Mouse (Mus musculus) right cerebral cortex, postnatal 4 days (tissue): Measurements from ENCODE around the gene Vkorc1l1.
A peak's percentile ranks its signal among the peaks of the same experiment; 100 is the strongest.
"Not testable (repeated sequence)": the region's sequence is repeated elsewhere in the genome, so short reads cannot be mapped to it uniquely, and the experiment has no call there.

Experiments used
- DNase-seq: peaks from one replicate; pipeline ENCODE4 v3.0.0-alpha.2; 2022

The Vkorc1l1 gene

DNA sequence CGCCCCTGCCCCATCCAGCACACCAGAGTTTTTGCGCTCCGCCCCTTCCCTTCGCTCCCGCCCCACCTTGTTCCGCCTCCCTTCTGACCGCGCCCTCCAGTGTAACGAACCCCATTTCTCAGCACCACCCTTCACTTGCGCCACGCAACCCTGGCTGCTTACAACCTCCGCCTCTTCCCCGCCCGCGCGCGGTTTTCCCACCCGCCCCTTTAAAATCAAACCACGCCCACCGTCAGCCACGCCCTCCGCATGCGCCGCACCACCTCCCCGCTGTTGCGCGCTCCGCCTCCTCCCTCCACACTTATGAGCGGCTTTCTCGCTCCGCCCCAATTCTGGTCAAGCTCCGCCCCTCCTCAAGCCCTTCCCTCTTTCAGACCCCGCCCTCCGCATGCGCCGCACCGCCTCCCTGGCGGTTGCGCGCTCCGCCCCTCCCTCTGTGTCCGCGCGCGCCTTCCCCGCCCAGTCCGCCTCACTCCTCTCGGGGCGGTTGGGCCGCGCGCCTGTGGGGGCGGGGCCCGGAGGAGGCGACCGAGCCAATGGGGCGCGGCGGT, at the start of gene Vkorc1l1:
Vkorc1l1 (plus strand) TSS at position 476 of the 551 bp plus-strand sequence.
- DNase-seq, result peak; percentile 98

DNA sequence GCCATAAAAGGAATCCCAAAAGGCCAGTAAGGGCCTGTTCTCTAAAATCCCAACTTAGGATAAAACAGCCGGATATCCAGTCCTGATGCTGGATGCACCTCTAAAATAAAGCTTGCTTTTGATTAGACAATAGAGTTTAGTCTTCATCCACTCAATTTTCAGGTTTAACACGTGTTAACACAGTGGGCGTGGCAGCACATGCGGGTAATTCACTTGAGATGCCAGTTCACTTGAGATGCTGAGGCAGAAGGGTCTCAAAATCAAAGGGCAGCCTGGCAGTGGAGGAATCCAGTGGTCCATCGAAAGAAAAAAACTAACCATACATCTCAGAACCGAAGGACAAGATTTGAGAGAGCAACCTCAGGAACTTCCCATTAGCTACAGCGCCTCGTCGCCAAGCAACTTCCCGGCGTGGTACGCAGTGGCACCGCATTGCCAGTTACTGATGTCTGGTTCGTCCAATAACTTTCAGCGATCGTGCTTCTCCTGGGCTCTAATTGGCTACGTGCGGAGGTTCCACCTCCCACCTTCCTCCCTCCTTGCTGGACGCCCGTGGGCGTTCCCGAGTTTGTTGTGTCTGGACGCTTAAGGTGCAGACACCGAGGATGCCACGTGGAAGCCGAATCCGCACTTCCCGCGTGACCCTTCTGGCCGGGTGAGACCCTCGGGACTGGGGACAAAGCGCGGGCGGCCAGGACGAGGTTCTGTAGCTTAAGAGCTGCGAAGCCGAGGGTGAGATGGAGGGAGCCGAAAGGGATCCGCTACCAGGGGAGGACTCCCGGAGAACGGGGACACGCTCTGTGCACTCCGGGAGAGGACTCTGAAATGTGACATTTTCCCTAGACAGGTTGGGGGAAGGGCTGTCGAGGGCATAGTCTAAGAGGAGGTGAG, 46.3 kb upstream of the Vkorc1l1 start, which contains the start of gene Zbed5:
Zbed5 (plus strand) TSS at position 526 of the 891 bp plus-strand sequence.
- DNase-seq, result peak; percentile 76

DNA sequence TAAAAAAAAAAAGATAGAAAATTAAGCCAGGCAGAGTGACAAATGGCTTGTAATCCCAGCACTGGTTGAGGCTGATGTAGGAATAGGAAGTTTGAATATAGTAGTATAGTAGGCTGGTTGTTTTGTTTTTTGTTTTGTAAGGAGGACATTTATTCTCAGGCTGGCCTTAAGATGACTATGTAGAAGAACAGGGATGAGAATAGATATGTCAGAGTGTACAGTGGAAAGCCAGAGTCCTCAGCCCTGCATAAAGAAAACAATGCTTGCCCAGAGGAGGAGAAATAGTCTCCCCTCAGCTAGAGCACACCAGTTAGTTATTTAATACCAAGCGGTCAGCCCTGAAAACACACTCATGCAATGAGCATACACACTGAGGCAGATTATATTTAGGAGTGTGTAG, 43.3 kb upstream of the Vkorc1l1 start, which contains the start of gene Phkg1:
Phkg1 (minus strand) TSS at position 101 of the 400 bp plus-strand sequence.
- DNase-seq, result no peak

DNA sequence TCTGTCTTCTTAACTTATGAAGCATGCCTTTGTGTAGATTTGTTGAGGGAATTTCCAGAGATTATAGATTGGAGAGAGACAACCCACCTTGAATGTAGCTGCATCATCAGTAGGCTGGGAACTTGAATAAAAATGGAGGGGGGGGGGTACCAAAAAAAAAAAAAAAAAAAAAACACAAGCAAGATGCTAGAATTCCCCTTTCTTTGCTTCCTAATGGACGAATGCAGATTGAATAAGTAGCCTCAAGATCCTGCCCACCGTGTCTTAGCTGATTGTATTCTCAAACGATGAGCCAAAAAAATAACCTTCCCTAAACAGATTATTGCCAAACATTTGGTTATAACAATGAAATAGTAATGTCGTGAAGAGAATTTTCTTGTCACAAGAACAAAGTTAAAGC, 34.0 kb upstream of the Vkorc1l1 start:
- DNase-seq, result no peak

DNA sequence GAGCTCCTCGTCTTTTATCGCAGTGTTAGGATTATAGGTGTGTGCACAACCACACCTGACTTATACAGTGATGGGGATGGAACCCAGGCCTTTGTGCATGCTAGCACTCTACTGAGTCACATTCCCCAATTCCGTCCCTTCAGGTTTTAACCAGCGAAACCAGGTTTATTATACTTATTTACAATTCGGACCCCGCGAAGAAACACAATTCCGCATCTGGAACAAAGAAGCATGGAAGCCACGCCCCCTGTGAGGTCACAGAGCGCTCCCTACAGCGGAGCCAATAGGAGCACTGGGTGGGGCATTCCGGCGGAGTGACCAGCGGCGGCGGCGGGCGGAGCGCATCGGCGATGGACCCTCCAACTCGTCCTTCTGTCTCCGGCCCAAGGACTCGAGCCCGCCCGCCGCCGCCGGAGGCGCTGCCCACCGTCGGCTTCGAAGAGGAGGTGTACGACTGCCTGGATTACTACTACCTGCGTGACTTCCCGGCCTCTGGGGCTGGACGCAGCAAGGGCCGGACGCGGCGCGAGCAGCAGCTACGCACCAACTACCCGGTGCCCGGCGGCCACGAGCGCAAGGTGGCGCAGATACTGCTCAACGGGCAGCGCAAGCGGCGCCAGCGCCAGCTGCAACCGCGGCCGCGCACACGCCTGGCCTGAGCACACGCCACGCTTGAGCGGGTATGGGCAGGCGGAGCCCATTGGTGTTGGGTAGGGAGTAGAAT, 33.4 kb upstream of the Vkorc1l1 start, which contains the start of gene Nupr1l:
Nupr1l (plus strand) TSS at position 299 of the 724 bp plus-strand sequence.
- DNase-seq, result peak; percentile 88

DNA sequence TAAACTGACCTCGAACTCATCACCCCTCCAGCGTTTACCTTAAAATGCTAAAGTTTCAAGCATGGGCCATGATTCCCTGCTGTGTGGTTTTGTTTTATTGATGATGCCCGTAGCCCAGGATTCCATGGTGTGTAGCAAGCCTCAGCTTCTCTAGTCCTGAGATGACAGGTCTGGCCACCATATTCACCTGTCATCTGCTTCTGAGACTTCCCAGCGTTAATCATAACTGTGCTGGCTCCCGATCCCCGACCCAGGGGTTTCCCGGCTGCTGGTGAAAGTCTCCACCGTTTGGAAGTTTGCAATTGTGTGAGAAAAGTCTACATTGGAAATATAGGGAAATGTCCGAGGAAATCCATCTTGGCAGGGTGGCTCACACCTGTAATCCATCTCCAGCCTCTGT, 32.6 kb upstream of the Vkorc1l1 start:
- no peak for DNase-seq

DNA sequence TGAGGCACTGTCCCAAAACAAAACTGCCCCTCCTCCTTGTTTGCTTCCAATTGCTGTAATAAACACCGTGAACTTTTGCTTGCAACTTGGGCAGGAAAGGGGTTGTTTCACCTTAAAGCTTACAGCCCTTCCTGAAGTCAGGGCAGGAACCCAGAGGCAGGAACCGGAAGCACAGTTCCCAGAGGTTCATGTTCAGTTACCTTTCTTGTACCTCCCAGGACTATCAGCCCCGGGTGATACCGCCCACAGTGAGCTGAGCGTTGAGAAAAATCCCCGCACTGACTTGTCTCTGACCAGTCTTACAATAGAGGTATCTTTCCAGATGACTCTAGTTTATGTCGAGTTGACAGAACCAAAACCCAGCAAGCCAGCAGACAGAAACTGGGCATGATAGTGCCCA, 32.2 kb upstream of the Vkorc1l1 start:
- no peak for DNase-seq

DNA sequence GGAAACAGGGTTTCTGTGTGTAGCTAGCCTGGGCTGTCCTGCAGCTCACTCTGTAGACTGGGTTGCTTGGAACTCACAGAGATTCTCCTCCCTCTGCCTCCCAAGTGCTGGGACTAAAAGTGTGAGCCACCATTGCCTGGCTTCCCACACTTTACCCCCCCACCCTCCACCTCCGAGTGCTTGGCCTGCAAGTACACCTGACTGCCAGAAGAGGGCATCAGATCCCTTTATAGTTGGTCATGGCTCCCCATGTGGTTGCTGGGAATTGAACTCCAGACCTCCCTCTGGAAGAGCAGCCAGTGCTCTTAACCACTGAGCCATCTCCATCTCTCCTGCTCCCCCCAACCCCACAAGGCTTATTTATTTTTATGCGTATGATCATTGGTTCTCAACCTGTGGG, 27.7 kb upstream of the Vkorc1l1 start:
- no peak for DNase-seq

DNA sequence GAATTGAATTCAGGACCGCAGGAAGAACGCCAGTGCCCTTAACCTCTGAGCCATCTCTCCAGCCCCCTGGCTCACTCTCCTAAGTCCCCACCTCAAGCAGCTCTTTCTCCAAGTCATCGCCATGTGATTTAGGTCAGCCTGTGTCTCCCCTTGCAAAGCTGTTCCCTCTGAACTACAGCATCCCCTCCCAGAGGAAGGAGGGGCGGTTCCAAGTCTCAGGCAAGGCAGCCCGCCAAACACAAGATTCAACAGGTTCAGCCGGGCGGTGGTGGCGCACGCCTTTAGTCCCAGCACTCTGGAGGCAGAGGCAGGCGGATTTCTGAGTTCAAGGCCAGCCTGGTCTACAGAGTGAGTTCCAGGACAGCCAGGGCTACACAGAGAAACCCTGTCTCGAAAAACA, 26.3 kb upstream of the Vkorc1l1 start:
- DNase-seq, result not testable (repeated sequence)

DNA sequence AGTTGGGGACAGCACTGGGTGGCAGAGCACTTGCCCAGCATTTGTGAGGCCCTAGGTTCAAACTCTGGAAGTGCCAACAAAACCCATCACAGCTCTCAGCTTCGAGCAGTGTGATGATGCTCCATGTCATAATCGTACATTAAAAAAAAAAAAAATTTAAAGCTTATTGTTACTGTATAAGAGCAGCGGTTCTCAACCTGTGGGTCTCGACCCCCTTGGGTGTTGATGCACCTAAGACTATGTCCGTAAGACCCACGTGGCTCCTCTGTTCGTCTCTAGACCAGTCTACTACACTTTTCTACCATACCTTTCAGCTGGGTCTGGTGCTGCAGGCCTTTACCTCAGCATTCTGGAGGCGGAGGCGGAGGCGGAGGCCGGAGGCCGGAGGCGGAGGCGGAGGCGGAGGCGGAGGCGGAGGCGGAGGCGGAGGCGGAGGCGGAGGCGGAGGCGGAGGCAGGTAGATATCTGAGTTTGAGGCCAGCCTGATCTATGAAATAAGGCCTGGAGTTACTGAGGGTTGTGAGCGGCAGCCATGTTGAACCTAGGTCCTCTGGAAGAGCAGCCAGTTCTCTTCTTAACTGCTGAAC, 23.6 kb upstream of the Vkorc1l1 start:
- no peak for DNase-seq

DNA sequence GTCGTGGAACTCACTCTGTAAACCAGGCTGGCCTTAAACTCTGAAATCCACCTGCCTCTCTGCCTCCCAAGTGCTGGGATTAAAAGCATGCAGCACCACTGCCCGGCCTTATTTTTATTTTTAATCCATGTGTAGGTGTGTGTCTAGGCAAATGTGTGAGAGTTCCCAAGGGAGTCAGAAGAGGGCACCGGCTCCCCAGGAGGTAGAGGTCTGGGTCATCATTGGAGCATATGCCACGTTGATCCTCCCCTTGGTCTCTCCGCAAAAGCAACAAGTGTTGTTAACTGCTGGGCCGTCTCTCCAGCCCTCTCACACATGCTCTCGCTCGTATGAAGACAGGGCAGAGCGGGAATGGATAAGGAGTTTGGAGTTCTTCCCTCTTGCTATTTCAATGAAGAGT, 23.0 kb upstream of the Vkorc1l1 start:
- no peak for DNase-seq

DNA sequence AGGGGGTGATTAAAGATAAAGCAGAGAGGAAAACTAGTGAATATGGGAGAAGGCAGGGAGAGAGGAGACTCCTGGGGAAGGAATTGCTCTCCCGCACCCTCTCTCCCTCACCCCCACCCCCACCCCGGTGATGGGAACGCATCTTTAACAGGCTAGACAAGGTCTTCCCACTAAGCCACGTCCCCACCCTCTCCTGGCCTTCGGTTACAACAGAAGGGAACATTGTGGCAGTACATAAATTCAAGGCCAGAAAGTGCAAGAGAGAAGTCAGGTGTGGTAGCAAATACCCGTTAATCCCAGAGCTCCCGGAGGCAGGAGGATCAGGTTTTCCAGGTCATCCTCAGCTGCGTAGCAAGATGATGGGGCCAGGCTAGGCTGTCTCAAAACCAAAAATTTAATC, 22.4 kb upstream of the Vkorc1l1 start:
- DNase-seq, result no peak

DNA sequence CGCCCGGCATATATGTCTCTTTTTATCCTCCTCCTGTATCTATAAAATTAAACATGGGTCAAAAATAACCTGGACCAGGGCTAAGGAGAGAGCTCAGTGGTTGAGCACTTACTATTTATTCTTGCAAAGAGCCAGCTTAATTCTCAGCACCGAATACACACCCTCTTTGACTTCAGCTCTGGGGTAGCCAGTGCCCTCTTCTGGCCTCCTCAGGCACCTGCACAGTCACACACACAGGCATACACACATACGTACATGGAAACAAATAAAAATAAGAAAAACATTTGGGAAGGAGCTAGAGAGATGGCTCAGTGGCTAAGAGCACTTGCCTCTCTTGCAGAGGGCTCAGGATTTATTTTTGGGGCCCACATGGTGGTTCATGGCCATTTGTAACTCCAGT, 19.8 kb upstream of the Vkorc1l1 start:
- no peak for DNase-seq

DNA sequence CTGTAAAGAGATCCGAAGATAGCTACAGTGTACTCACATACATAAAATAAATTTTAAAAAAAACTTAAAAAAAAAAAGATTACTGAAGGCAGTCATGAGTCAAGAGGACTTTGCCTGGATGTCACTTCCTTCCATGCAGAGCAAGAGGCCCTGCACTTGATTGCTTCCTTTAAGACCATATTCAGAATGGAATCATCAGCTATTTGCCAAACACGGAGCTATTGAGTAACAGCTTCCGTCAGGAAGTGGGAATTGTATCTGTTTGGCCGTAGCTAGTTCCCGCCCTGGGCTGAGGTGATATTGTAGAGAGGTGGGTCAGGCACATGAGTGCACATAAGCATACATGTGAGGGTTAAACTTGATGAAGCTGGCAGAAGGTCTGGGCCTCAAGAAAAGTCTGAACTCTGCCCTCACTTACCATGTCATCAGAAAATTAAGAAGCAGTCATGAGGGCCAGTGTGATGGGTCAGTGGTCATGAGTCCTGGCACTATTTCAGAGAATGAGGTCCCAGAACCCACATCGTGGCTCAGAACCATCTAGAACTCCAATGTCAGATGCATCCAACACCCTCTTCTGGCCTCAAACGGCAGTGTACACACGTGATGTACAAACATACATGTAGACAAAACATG, 16.8 kb upstream of the Vkorc1l1 start:
- no peak for DNase-seq

DNA sequence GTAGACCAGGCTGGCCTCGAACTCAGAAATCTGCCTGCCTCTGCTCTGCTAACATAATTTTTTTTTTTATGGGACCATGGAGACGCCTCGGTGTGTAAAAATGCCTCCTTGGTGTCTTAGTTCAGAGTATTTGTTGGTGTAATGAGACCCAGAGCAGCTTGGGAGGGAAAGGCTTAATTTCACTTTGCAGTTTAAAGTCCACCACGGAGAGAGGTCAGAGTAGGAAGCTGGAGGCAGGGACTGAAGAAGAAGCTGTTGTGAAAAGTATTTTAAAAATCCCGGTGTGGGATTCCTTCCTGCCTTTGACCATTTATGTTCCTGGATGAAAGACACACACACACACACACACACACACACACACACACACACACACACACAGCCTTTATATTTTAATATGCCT, 15.8 kb upstream of the Vkorc1l1 start:
- DNase-seq, result no peak

DNA sequence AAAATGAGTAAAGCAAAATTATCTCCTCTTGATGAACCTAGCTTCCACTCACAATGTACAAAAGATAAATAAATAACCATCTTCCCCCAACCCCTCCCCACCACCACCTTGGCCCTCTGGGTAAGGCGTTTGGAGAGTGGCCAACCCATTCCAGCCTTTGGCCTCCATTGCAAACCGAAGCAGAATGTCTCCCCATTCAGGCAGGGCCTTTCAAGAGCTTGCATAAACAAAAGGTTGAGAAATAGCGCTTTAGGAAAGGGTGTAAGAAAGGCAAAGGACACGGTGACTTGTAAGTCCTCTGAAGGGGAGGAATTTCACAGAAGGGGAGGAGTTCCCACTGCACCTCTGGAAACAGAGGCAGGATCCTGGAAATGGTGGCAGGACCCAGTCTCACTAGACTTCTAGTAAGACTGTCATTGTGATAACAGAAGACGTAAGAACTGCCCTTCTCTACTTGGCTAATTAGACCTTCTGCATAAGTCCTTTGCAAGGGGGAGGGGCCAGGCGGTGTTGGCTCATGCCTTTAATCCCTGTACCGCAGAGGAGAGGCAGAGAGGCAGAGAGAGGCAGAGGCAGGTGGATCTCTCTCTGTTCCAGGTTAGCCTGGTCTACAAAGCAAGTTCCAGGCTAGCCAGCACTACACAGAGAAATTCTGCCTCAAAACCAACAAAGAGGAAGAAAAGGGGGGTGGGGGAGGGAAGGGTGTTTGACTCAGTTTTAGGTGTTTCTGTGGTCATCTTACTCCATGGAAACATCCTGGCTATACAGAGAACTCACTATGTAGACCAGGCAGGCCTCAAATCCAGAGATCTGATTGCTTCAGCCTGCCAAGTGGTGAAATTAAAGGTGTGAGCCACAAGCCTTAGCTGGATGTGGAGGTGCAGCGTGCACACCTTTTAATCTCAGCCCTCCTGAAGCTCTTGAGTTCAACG, 11.6 kb upstream of the Vkorc1l1 start:
- DNase-seq, result no peak

DNA sequence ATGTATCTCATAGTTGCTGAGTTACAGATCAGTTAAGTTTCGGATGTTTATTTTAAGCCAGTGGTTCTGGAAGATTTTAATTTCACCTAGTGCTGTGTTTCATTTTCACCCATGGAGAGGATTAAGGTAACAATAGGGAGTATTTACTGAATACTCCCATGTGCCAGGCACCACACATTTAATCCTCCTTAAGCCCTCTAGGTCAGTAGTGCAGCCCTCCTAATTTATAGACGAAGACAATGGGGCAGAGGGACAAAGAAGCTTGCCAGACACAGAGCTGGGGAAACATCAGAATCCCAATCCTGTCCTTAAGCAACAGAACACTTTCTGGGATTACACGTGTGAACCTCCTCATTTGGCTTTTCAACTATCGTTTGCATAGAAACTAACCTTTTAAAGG, 4.8 kb upstream of the Vkorc1l1 start:
- no peak for DNase-seq

DNA sequence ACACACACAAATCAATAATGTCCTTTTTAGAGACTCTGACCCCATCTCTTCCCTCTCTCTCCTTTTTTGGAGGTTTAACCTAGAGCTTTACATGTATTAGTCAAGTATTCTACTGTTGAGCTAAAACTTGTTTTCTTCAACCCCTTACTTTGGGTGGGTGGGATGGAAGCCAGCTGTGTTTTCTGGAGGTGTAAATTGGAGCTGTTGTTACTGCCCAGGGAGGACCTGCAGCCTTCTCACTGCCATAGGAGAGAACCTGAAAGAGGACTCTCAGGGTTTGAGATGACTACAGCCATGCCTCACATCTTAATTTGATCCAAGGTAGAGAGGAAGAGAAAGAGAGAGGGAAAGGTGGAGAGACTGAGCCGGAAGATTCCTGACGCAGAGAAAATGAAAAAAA, 1.5 kb upstream of the Vkorc1l1 start:
- no peak for DNase-seq

DNA sequence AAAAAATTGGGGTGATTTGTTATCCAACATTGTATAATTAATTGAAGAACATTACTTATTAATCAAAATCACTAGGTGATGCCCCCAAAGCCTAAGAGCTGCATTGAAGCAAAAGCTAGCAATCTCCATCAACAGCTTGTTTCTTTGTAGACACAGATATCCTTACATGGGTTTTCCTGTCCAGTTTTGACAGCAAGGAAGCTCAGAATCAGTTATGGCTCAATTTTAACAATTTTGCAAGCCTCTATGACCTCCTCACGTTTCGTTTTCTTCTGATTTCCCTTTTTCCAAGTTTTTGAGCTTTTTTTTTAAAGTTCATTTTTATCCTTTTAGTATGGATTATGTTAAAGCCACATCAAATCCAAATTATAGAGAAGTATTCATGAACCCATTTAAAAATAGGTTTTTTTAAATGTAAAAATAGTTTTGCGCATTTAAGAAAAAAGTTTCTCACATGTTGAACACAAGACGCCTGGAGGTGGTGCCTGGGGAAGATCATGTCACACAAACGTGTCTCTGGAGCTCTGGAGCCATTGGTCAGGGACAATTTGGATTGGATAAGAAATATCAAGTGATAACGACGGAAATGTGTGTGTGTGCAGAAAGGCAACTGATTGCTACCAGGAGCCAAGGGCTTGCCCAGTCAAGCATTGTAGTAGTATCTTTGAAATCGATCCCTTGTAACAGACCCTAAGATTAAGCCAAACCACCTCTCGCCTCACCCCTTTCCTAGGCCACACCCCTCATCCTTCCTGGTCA, 855 bp upstream of the Vkorc1l1 start:
- no peak for DNase-seq

DNA sequence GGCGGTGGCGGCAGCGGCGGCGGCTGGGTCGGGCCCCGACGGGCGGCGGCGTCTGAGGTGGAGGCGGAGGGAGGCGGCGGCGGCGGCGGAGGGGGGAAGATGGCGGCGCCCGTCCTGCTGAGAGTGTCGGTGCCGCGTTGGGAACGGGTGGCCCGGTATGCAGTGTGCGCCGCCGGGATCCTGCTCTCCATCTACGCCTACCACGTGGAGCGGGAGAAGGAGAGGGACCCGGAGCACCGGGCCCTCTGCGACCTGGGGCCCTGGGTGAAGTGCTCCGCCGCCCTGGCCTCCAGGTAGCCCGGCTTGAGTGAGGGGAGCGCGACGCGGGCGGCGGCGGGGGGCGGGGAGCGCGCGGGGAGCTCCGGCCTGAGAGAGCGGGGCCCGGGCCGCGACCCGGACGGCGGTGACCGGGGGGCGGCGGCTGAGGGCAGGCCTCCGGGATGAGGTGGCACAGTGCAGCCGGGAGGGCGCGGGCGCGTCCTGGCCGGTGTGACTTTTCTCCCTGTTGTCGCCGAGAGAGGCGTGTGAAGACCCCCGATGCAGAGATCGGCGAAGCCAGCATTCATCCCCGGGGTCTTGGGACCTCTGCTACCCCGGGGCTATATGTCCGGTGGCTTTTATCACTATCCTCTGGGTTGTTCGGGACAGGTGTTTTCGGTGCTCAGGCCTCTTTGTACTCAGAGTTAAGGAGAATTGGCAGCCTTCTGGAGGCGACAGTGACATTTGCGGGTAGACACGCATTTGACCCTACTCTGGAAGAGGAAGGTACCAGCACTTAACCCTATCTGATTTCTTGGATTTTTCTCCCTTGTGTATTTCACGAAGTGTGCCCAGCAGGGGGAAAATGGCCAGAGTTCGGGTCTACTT, 536 bp downstream of the Vkorc1l1 start:
- peak; percentile 13 for DNase-seq
